Mouse (Mus musculus): ENCODE results near the gene 1700013G24Rik. TPM values are rescaled to one million over a fixed set of nuclear protein-coding genes. Genes with fewer than 3 reads are reported as not detected.

Gene 1700013G24Rik
- polyA plus RNA-seq, 1 experiment from 2014 or later: 0.17 TPM

GRCm38 (mm10) chr4:137500149-137500548 is 47.1 kb downstream of the 1700013G24Rik start:
- Histone ChIP-seq H3K4me1 (ENCODE audit: control insufficient read depth, insufficient read depth, low read length) (peaks cover 21% of the 10 kb centered on the region), H3K27ac (replicated peaks; ENCODE audit: low read depth, low read length) (no peak overlapping the region)

GRCm38 (mm10) chr4:137500953-137501352 is 47.9 kb downstream of the 1700013G24Rik start:
- Histone ChIP-seq H3K36me3 (ENCODE audit: control insufficient read depth, insufficient read depth, low read length) (peaks cover 41% of the 10 kb centered on the region), H3K27ac (replicated peaks; ENCODE audit: low read depth, low read length) (no peak overlapping the region), H3K4me3 (ENCODE audit: low read depth, low read length) (no peak overlapping the region), H3K27me3 (replicated peaks; ENCODE audit: control insufficient read depth, insufficient read depth, low read length) (no peaks in the 10 kb centered on the region), H3K9me3 (ENCODE audit: control insufficient read depth, low read length) (no peaks in the 10 kb centered on the region), H3K9ac (ENCODE audit: low read depth, low read length) (no peak overlapping the region), H3K4me2 (ENCODE audit: low read depth, low read length) (no peak overlapping the region), H3K4me1 (ENCODE audit: control insufficient read depth, insufficient read depth, low read length) (peaks cover 20% of the 10 kb centered on the region)
- 87% methylated on average over 5 of the region's 5 CpGs for WGBS
- no peak for DNase-seq (ENCODE audit: low spot score)
- ATAC-seq (ENCODE audit: low read depth): no peak

More at GRCm38 (mm10) chr4:137500149-137500548, 47.1 kb downstream of the 1700013G24Rik start:
- Histone ChIP-seq H3K9me3 (ENCODE audit: control insufficient read depth, low read length) (no peaks in the 10 kb centered on the region), H3K27me3 (replicated peaks; ENCODE audit: control insufficient read depth, insufficient read depth, low read length) (no peaks in the 10 kb centered on the region), H3K4me3 (ENCODE audit: low read depth, low read length) (no peak overlapping the region), H3K9ac (ENCODE audit: low read depth, low read length) (0 out of 2 replicates have a peak overlapping the region, but pooled peaks have one; percentile 31), H3K36me3 (ENCODE audit: control insufficient read depth, insufficient read depth, low read length) (peaks cover 36% of the 10 kb centered on the region), H3K4me2 (ENCODE audit: low read depth, low read length) (no peak overlapping the region)
- DNase-seq (ENCODE audit: low spot score): no peak
- no peak for ATAC-seq (ENCODE audit: low read depth)
- 71% methylated on average over 12 of the region's 12 CpGs for WGBS

GRCm38 (mm10) chr4:137502183-137502582 is 49.1 kb downstream of the 1700013G24Rik start:
- Histone ChIP-seq H3K27ac (replicated peaks; ENCODE audit: low read depth, low read length) (no peak overlapping the region), H3K4me1 (ENCODE audit: control insufficient read depth, insufficient read depth, low read length) (peaks cover 17% of the 10 kb centered on the region), H3K9ac (ENCODE audit: low read depth, low read length) (no peak overlapping the region), H3K36me3 (ENCODE audit: control insufficient read depth, insufficient read depth, low read length) (peaks cover 44% of the 10 kb centered on the region), H3K27me3 (replicated peaks; ENCODE audit: control insufficient read depth, insufficient read depth, low read length) (no peaks in the 10 kb centered on the region), H3K4me2 (ENCODE audit: low read depth, low read length) (no peak overlapping the region), H3K9me3 (ENCODE audit: control insufficient read depth, low read length) (no peaks in the 10 kb centered on the region), H3K4me3 (ENCODE audit: low read depth, low read length) (no peak overlapping the region)
- ATAC-seq (ENCODE audit: low read depth) (no peak), DNase-seq (ENCODE audit: low spot score) (no peak)
- 86% methylated on average over 9 of the region's 10 CpGs for WGBS

GRCm38 (mm10) chr4:137502801-137503200 is 49.7 kb downstream of the 1700013G24Rik start:
- H3K4me3 ChIP-seq (ENCODE audit: low read depth, low read length): no peak overlapping the region
- no peak for DNase-seq (ENCODE audit: low spot score)
- H3K27ac ChIP-seq (replicated peaks; ENCODE audit: low read depth, low read length): peak overlapping the region; percentile 28
- H3K27me3 ChIP-seq (replicated peaks; ENCODE audit: control insufficient read depth, insufficient read depth, low read length): no peaks in the 10 kb centered on the region
- peaks cover 13% of the 10 kb centered on the region for H3K4me1 ChIP-seq (ENCODE audit: control insufficient read depth, insufficient read depth, low read length)
- peaks cover 50% of the 10 kb centered on the region for H3K36me3 ChIP-seq (ENCODE audit: control insufficient read depth, insufficient read depth, low read length)
- no peak overlapping the region for H3K9ac ChIP-seq (ENCODE audit: low read depth, low read length)
- no peak for ATAC-seq (ENCODE audit: low read depth)
- WGBS: 81% methylated on average over 7 of the region's 7 CpGs
- no peak overlapping the region for H3K4me2 ChIP-seq (ENCODE audit: low read depth, low read length)
- no peaks in the 10 kb centered on the region for H3K9me3 ChIP-seq (ENCODE audit: control insufficient read depth, low read length)

GRCm38 (mm10) chr4:137503509-137503971 is 50.5 kb downstream of the 1700013G24Rik start:
- Histone ChIP-seq H3K9me3 (ENCODE audit: control insufficient read depth, low read length) (no peaks in the 10 kb centered on the region), H3K4me2 (ENCODE audit: low read depth, low read length) (no peak overlapping the region), H3K9ac (ENCODE audit: low read depth, low read length) (no peak overlapping the region), H3K36me3 (ENCODE audit: control insufficient read depth, insufficient read depth, low read length) (peaks cover 57% of the 10 kb centered on the region), H3K27ac (replicated peaks; ENCODE audit: low read depth, low read length) (peak overlapping the region; percentile 28; the same call in 1 of the 2 replicates), H3K27me3 (replicated peaks; ENCODE audit: control insufficient read depth, insufficient read depth, low read length) (no peaks in the 10 kb centered on the region), H3K4me3 (ENCODE audit: low read depth, low read length) (no peak overlapping the region), H3K4me1 (ENCODE audit: control insufficient read depth, insufficient read depth, low read length) (peaks cover 5% of the 10 kb centered on the region)
- peak; percentile 62 for ATAC-seq (ENCODE audit: low read depth)
- 73% methylated on average over 6 of the region's 6 CpGs for WGBS
- no peak for DNase-seq (ENCODE audit: low spot score)

Other genes with a start within 250 kb of the 1700013G24Rik start
- 4.7 and 5.6 TPM in 2 replicates for gene Wnt4, start 175.8 kb upstream of the 1700013G24Rik start, polyA plus RNA-seq (2014; fragmentation: Nextera tagmentation; extraction: Ambion mirVana)
- gene Cdc42, start 95.6 kb upstream of the 1700013G24Rik start, polyA plus RNA-seq (2014; fragmentation: Nextera tagmentation; extraction: Ambion mirVana): 714 and 769 TPM in 2 replicates
- gene Cela3a, start 43.5 kb upstream of the 1700013G24Rik start, polyA plus RNA-seq (2014; fragmentation: Nextera tagmentation; extraction: Ambion mirVana): not detected in 2 replicates
- 0.30 and 0.56 TPM in 2 replicates for gene Cela3b, start 22.7 kb upstream of the 1700013G24Rik start, polyA plus RNA-seq (2014; fragmentation: Nextera tagmentation; extraction: Ambion mirVana)
- 64.8 and 67.2 TPM in 2 replicates for gene Hspg2, start 15.5 kb downstream of the 1700013G24Rik start, polyA plus RNA-seq (2014; fragmentation: Nextera tagmentation; extraction: Ambion mirVana)
- gene Ldlrad2, start 121.3 kb downstream of the 1700013G24Rik start, polyA plus RNA-seq (2014; fragmentation: Nextera tagmentation; extraction: Ambion mirVana): 0.47 TPM in 1 of 2 replicates, not detected in the other
- 59.8 and 61.2 TPM in 2 replicates for gene Usp48, start 140.5 kb downstream of the 1700013G24Rik start, polyA plus RNA-seq (2014; fragmentation: Nextera tagmentation; extraction: Ambion mirVana)
- 17.1 and 18.4 TPM in 2 replicates for gene Rap1gap, start 211.4 kb downstream of the 1700013G24Rik start, polyA plus RNA-seq (2014; fragmentation: Nextera tagmentation; extraction: Ambion mirVana)

All from embryonic facial prominence, embryonic 14.5 days (tissue).